Mouse (Mus musculus) neural tube, embryonic 14.5 days (tissue): Measurements from ENCODE around the gene Mapre3. TPM values are rescaled to one million over a fixed set of nuclear protein-coding genes. Genes with fewer than 3 reads are reported as not detected.

Source experiments
- ATAC-seq: fragments of 200-750 bp; cut with Nextera tagmentation; 2 replicates; pipeline ENCODE4 v1.8.0; 2017; ENCODE audit warnings: low read depth, mild to moderate bottlenecking, moderate TSS enrichment, moderate library complexity
- H3K27ac ChIP-seq: fragments of 300-500 bp; sonication (generic); 2 replicates; pipeline ENCODE4 v1.5.1; 2014; ENCODE audit warnings: low read depth, mild to moderate bottlenecking, control low read depth, low read length, moderate library complexity, mixed read lengths
- H3K27me3 ChIP-seq: fragments of 300-500 bp; sonication (generic); 2 replicates; pipeline ENCODE4 v1.6.1; 2014; ENCODE audit warnings: low read length; ENCODE audit not compliant: control insufficient read depth, insufficient read depth
- H3K36me3 ChIP-seq: fragments of 300-500 bp; sonication (generic); 2 replicates; pipeline ENCODE4 v1.6.1; 2014; ENCODE audit warnings: low read length, mixed read lengths; ENCODE audit not compliant: control insufficient read depth, insufficient read depth
- H3K4me1 ChIP-seq: fragments of 300-500 bp; sonication (generic); 2 replicates; pipeline ENCODE4 v1.6.1; 2014; ENCODE audit warnings: low read length; ENCODE audit not compliant: control insufficient read depth, insufficient read depth
- H3K4me2 ChIP-seq: fragments of 300-500 bp; sonication (generic); 2 replicates; pipeline ENCODE4 v1.6.1; 2014; ENCODE audit warnings: mild to moderate bottlenecking, low read depth, low read length, control low read depth
- H3K4me3 ChIP-seq: fragments of 300-500 bp; sonication (generic); 2 replicates; pipeline ENCODE4 v1.5.1; 2014; ENCODE audit warnings: low read depth, low read length, control low read depth, mixed read lengths
- H3K9ac ChIP-seq: fragments of 300-500 bp; sonication (generic); replicated peaks from 2 replicates; pipeline ENCODE4 v1.6.1; 2014; ENCODE audit warnings: low read depth, mild to moderate bottlenecking, control low read depth, low read length, mixed read lengths
- H3K9me3 ChIP-seq: fragments of 300-500 bp; sonication (generic); 2 replicates; pipeline ENCODE4 v1.6.1; 2016; ENCODE audit warnings: low read length; ENCODE audit not compliant: control insufficient read depth
- WGBS: fragments of 180-500 bp; shearing (Covaris S2); extraction: QIAGEN DNeasy Blood & Tissue Kit; methylation state at CpG from one replicate; pipeline ENCODE4 v1.1.7; 2014; 5-methylcytosine and 5-hydroxymethylcytosine counted together
- polyA plus RNA-seq: library from polyadenylated mRNA; unstranded; fragments of >200 nt; fragmentation: Nextera tagmentation; extraction: Ambion mirVana; gene quantifications from 2 replicates; pipeline ENCODE4 v1.2.1, GENCODE M21; 2014

Mapre3 gene
- polyA plus RNA-seq, 1 experiment from 2014 or later, result 140 TPM

DNA sequence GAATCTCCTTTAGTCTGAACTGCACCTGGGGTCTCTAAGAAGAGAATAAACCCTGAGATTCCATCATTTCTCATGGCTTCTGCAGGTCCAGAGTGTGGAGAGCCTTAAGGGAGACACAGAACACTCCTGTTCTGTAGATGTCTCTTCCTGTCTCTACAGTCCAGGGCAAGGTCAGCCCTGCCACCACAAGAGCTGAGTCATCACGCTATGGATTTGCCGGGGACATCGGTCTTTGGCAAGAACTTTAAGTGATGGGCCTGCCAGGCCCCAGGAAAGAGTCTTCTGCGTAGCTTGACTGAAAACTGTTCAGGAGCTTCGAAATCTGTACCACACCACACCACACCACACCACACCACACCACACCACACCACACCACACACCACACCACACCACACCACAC is 27.1 kb upstream of the Mapre3 start:
- H3K4me3 ChIP-seq, result no peak overlapping the region
- H3K4me2 ChIP-seq, result no peak overlapping the region
- H3K36me3 ChIP-seq, result peaks cover 78% of the 10 kb centered on the region
- no peaks in the 10 kb centered on the region for H3K9me3 ChIP-seq
- H3K4me1 ChIP-seq, result no peaks in the 10 kb centered on the region
- no peaks in the 10 kb centered on the region for H3K27me3 ChIP-seq
- no peak overlapping the region for H3K9ac ChIP-seq
- no peak for ATAC-seq
- no peak overlapping the region for H3K27ac ChIP-seq
- 93% methylated on average over 5 of the region's 5 CpGs for WGBS

DNA sequence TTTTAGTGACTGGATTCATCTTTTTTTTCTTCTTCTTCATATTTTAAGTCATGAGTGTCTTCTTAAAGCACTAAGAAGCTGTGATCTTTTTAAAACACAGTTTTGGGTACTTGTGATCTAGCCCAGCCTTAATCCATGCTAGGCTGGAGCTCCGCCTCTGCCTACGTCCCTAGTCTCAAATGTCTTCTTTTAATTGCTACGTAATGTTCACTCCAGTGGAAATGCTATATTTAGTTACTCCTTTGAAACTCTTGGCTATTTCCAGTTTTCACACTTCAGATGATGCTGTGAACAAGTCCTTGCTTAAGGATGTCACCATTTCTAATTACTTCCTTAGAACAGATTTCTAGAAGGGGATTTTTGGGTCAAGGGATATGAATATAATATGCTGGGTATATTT is 24.4 kb upstream of the Mapre3 start:
- no peaks in the 10 kb centered on the region for H3K27me3 ChIP-seq
- no peaks in the 10 kb centered on the region for H3K4me1 ChIP-seq
- 80% methylated on average over 3 of the region's 3 CpGs for WGBS
- peaks cover 72% of the 10 kb centered on the region for H3K36me3 ChIP-seq
- no peak overlapping the region for H3K4me2 ChIP-seq
- ATAC-seq, result no peak
- no peak overlapping the region for H3K9ac ChIP-seq
- no peak overlapping the region for H3K27ac ChIP-seq
- H3K4me3 ChIP-seq, result no peak overlapping the region
- H3K9me3 ChIP-seq, result no peaks in the 10 kb centered on the region

DNA sequence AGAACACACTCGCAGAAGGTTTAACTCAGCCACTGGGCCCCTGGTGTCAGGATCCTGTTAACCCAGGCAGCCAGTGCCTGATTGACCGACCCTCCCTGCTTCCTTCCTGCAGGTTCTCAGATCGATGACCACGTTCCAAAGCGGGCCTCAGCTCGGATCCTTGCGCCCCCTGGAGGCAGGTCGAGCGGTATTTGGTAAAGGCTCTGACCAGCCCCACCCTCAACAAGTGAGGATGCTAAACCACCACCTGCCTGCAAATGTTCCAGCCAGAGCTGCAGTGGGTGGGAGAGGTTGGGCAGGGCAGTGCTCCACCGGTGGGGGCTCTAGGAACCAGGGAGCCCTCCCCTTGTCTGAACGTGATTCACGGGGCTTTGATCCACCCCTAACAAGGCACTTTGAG is 18.3 kb upstream of the Mapre3 start:
- Histone ChIP-seq H3K27me3 (no peaks in the 10 kb centered on the region), H3K36me3 (peaks cover 56% of the 10 kb centered on the region), H3K9me3 (no peaks in the 10 kb centered on the region), H3K4me1 (no peaks in the 10 kb centered on the region), H3K4me3 (no peak overlapping the region), H3K27ac (no peak overlapping the region), H3K4me2 (no peak overlapping the region), H3K9ac (no peak overlapping the region)
- 18% methylated on average over 12 of the region's 12 CpGs for WGBS
- ATAC-seq, result peak; percentile 58; the same call in 1 of the 2 replicates

DNA sequence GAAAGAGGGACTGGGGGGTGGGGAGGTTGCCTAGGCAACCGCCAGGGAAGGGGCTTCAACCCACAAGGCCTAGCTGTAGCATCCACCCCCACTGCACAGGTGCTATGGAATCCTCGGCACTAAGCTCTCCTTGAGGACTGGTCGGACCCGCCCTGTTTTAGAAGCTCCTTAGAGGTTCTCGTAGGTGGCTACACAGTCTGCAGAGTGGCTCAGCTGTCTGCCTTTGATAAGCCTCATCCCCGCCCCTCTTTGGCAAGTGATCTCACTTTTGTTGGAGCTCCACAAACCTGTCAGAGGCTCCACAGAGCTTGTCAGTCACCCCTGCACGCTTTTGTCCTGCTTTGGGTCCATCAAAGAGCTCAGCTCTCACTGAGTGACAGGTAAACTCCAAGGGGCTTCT is 17.0 kb upstream of the Mapre3 start:
- Histone ChIP-seq H3K27me3 (no peaks in the 10 kb centered on the region), H3K9me3 (no peaks in the 10 kb centered on the region), H3K4me1 (no peaks in the 10 kb centered on the region), H3K4me2 (no peak overlapping the region), H3K27ac (no peak overlapping the region), H3K36me3 (peaks cover 46% of the 10 kb centered on the region), H3K4me3 (no peak overlapping the region), H3K9ac (no peak overlapping the region)
- WGBS, result 78% methylated on average over 7 of the region's 7 CpGs
- no peak for ATAC-seq

GRCm38 (mm10) chr5:30797982-30798381 is 16.5 kb upstream of the Mapre3 start:
- no peak overlapping the region for H3K4me3 ChIP-seq
- 95% methylated on average over 8 of the region's 8 CpGs for WGBS
- no peaks in the 10 kb centered on the region for H3K4me1 ChIP-seq
- no peak overlapping the region for H3K4me2 ChIP-seq
- no peak for ATAC-seq
- no peaks in the 10 kb centered on the region for H3K9me3 ChIP-seq
- H3K36me3 ChIP-seq, result peaks cover 46% of the 10 kb centered on the region
- no peak overlapping the region for H3K27ac ChIP-seq
- H3K9ac ChIP-seq, result no peak overlapping the region
- no peaks in the 10 kb centered on the region for H3K27me3 ChIP-seq

GRCm38 (mm10) chr5:30798965-30799364 is 15.5 kb upstream of the Mapre3 start:
- no peak for ATAC-seq
- Histone ChIP-seq H3K27ac (no peak overlapping the region), H3K4me3 (no peak overlapping the region), H3K4me1 (no peaks in the 10 kb centered on the region), H3K9ac (no peak overlapping the region), H3K4me2 (no peak overlapping the region), H3K9me3 (no peaks in the 10 kb centered on the region), H3K27me3 (no peaks in the 10 kb centered on the region), H3K36me3 (peaks cover 37% of the 10 kb centered on the region)
- 85% methylated on average over 6 of the region's 6 CpGs for WGBS

- no peaks in the 10 kb centered on the region for H3K4me1 ChIP-seq
- 80% methylated on average over 12 of the region's 12 CpGs for WGBS
- ATAC-seq, result no peak
- H3K9me3 ChIP-seq, result no peaks in the 10 kb centered on the region
- no peak overlapping the region for H3K4me2 ChIP-seq
- no peak overlapping the region for H3K4me3 ChIP-seq
- peaks cover 9% of the 10 kb centered on the region for H3K36me3 ChIP-seq
- no peak overlapping the region for H3K27ac ChIP-seq
- H3K27me3 ChIP-seq, result no peaks in the 10 kb centered on the region
- H3K9ac ChIP-seq, result no peak overlapping the region
Observed at GRCm38 (mm10) chr5:30802724-30803467, 11.5 kb upstream of the Mapre3 start.

DNA sequence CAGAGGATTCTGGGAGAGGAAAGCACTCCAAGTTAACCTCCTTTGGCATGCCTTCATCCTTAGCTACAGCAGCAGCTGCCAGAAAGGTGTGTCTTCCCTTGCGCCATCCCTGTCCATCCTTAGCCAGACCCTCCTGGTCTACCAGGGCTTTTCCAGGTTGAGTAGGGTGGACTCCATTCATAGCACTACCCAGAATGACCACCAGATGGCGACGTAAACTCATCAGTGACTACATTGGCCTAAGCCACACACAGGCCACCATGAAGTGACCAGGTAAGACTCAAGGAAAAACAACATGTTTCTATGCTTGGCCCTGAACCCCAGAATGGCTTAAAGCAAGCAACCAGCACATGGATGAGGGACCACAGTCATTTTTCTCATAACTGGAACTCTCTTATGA is 8.3 kb upstream of the Mapre3 start:
- Histone ChIP-seq H3K36me3 (no peaks in the 10 kb centered on the region), H3K4me2 (no peak overlapping the region), H3K9ac (no peak overlapping the region), H3K9me3 (no peaks in the 10 kb centered on the region), H3K4me1 (no peaks in the 10 kb centered on the region), H3K27me3 (no peaks in the 10 kb centered on the region), H3K4me3 (no peak overlapping the region), H3K27ac (no peak overlapping the region)
- ATAC-seq, result peak; percentile 87
- 9% methylated on average over 3 of the region's 3 CpGs for WGBS

DNA sequence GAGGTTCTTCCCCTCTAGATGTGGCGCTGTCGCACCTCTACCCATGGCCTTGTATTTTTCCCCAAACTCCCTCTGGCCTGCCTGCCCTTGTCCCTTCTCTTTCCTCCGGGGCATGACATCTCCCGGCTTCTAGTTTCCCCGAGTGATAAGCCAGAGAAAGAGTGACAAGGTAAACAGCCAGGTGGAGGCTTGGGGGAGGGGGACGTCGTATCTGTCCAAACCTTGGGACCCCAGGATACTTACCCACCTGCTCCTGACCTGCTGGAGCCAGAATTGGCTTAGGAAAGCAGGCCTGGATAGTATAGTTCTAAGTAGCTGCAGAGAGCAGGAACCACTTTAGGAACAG is 652 bp downstream of the Mapre3 start:
- H3K4me3 ChIP-seq, result peak overlapping the region; percentile 79
- no peaks in the 10 kb centered on the region for H3K9me3 ChIP-seq
- no peaks in the 10 kb centered on the region for H3K36me3 ChIP-seq
- H3K4me2 ChIP-seq, result peak overlapping the region; percentile 87
- H3K9ac ChIP-seq, result peak overlapping the region; percentile 86
- peak overlapping the region; percentile 89 for H3K27ac ChIP-seq
- H3K27me3 ChIP-seq, result no peaks in the 10 kb centered on the region
- 2% methylated on average over 7 of the region's 7 CpGs for WGBS
- peaks cover 23% of the 10 kb centered on the region for H3K4me1 ChIP-seq
- no peak; the same call in 1 of the 2 replicates for ATAC-seq
